20 mouse cellular contexts compared by ENCODE assay signal in the genomic region with DNA sequence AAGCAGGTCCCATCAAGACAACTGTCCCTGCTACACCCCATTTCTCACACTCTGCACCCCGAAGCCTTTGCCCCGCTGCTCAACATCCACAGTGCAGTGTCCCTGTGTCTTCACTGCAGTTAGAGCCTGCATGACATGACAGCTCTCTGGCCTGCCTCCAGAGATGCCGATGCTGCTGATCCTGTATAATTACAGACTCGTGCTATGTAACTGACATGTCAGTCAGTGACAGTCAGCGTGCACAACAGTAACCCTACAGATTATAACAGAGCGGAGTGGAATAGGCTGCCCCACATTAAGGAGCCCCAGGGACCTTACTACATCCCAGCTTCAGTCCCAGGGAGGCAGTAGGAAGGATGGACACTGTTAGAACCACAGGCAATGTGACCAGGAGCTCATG. TPM values are rescaled to one million over a fixed set of nuclear protein-coding genes. Genes with fewer than 3 reads are reported as not detected.
A peak's percentile ranks its signal among the peaks of the same experiment; 100 is the strongest.
DNase-seq lines count a peak whose midpoint lies in the region; ATAC-seq and TF ChIP-seq lines count a peak whose summit lies in the region.
"Not testable (repeated sequence)": the region's sequence is repeated elsewhere in the genome, so short reads cannot be mapped to it uniquely, and the experiment has no call there.
"Had no signal": no experiment of that assay in that cellular context is flagged by ENCODE, and none has a peak within 500 bp of the region (broad histone marks: within the 10 kb centered on the region; RNA-seq: fewer than 3 reads in every experiment).

No protein-coding gene starts in this region.

- H3K9me3 ChIP-seq in forebrain, embryonic 13.5 days (replicated peaks); forebrain, embryonic 14.5 days (replicated peaks; ENCODE audit: control insufficient read depth, low read length); forebrain, embryonic 15.5 days; forebrain, embryonic 16.5 days (ENCODE audit: control insufficient read depth, low read length); forebrain, postnatal 0 days (ENCODE audit: low read length): not testable (repeated sequence)

- H3K4me3 ChIP-seq in forebrain, embryonic 13.5 days; forebrain, embryonic 14.5 days (ENCODE audit: low read depth, low read length); forebrain, embryonic 15.5 days; forebrain, embryonic 16.5 days (replicated peaks; ENCODE audit: low read length); forebrain, postnatal 0 days (ENCODE audit: low read depth, low read length): not testable (repeated sequence)

- not testable (repeated sequence) for H3K4me2 ChIP-seq in forebrain, embryonic 13.5 days; forebrain, embryonic 14.5 days (ENCODE audit: low read length); forebrain, embryonic 15.5 days (replicated peaks); forebrain, embryonic 16.5 days (ENCODE audit: low read length); forebrain, postnatal 0 days (ENCODE audit: low read depth)

- peak; percentile 33; the same call in 1 of the 2 replicates for ATAC-seq in forebrain, embryonic 13.5 days
- ATAC-seq in forebrain, embryonic 14.5 days, result peak; percentile 46
- peak; percentile 51 for ATAC-seq in forebrain, embryonic 15.5 days (replicated peaks)
- ATAC-seq in forebrain, embryonic 16.5 days, result peak; percentile 77
- ATAC-seq in forebrain, postnatal 0 days, result peak; percentile 74

- H3K27me3 ChIP-seq in forebrain, embryonic 13.5 days; forebrain, embryonic 14.5 days (replicated peaks; ENCODE audit: control insufficient read depth, insufficient read depth, low read length); forebrain, embryonic 15.5 days; forebrain, embryonic 16.5 days (replicated peaks; ENCODE audit: control insufficient read depth, insufficient read depth, low read length); forebrain, postnatal 0 days (ENCODE audit: insufficient read depth, low read length): not testable (repeated sequence)

- 79% methylated on average over 6 of the region's 6 CpGs for WGBS in forebrain, embryonic 13.5 days
- WGBS in forebrain, embryonic 14.5 days, result 66% methylated on average over 6 of the region's 6 CpGs
- 51% methylated on average over 6 of the region's 6 CpGs for WGBS in forebrain, embryonic 15.5 days
- 51% methylated on average over 6 of the region's 6 CpGs for WGBS in forebrain, embryonic 16.5 days
- 54% methylated on average over 6 of the region's 6 CpGs for WGBS in forebrain, postnatal 0 days

- not testable (repeated sequence) for H3K36me3 ChIP-seq in forebrain, embryonic 13.5 days (ENCODE audit: poor library complexity, severe bottlenecking); forebrain, embryonic 14.5 days (ENCODE audit: control insufficient read depth, insufficient read depth, low read length); forebrain, embryonic 15.5 days; forebrain, embryonic 16.5 days (ENCODE audit: control insufficient read depth, insufficient read depth); forebrain, postnatal 0 days (ENCODE audit: insufficient read depth)

- not testable (repeated sequence) for TF ChIP-seq CTCF in forebrain, postnatal 0 days (IDR thresholded peaks at IDR 0.05; ENCODE audit: low read depth)

- H3K27ac ChIP-seq in forebrain, embryonic 13.5 days; forebrain, embryonic 14.5 days (ENCODE audit: low read depth, low read length); forebrain, embryonic 15.5 days (replicated peaks); forebrain, embryonic 16.5 days (ENCODE audit: low read length); forebrain, postnatal 0 days (ENCODE audit: low read depth, low read length): not testable (repeated sequence)

- not testable (repeated sequence) for H3K4me1 ChIP-seq in forebrain, embryonic 13.5 days; forebrain, embryonic 14.5 days (ENCODE audit: control insufficient read depth, insufficient read depth, low read length); forebrain, embryonic 15.5 days; forebrain, embryonic 16.5 days (replicated peaks; ENCODE audit: control insufficient read depth, insufficient read depth, low read length); forebrain, postnatal 0 days (ENCODE audit: insufficient read depth)

- not testable (repeated sequence) for DNase-seq in forebrain, embryonic 14.5 days (ENCODE audit: low spot score); forebrain, postnatal 0 days

- not testable (repeated sequence) for H3K9ac ChIP-seq in forebrain, embryonic 13.5 days; forebrain, embryonic 14.5 days (ENCODE audit: low read length); forebrain, embryonic 15.5 days (replicated peaks); forebrain, embryonic 16.5 days (replicated peaks; ENCODE audit: low read depth, low read length); forebrain, postnatal 0 days

RNA-seq across cellular contexts. Expression of a gene that starts 3.4 kb away (rescaled TPM):
- not detected in 2 replicates for polyA plus RNA-seq in forebrain, embryonic 13.5 days (2015; fragmentation: Nextera tagmentation; extraction: Ambion mirVana)
- polyA plus RNA-seq in forebrain, embryonic 14.5 days (2014; fragmentation: Nextera tagmentation; extraction: Ambion mirVana), result not detected in 2 replicates
- polyA plus RNA-seq in forebrain, embryonic 15.5 days (2015; fragmentation: Nextera tagmentation; extraction: Ambion mirVana), result not detected in 2 replicates
- polyA plus RNA-seq in forebrain, embryonic 16.5 days (2015; fragmentation: Nextera tagmentation; extraction: Ambion mirVana), result not detected in 2 replicates
- not detected in 2 replicates for total RNA-seq in forebrain, postnatal 0 days (2014; rRNA removed)
- polyA plus RNA-seq in forebrain, postnatal 0 days (2015; fragmentation: Nextera tagmentation; extraction: Ambion mirVana), result not detected in 2 replicates
- total RNA-seq: CH12.LX, ES-E14, MEL had no signal
- polyA plus RNA-seq: activated CD4-positive, CD25-positive, alpha-beta regulatory T cell, adult 4 months; C2C12; CD4-positive, CD25-positive, alpha-beta regulatory T cell, adult 4 months; G1E had no signal

RNA-seq across cellular contexts. Expression of a gene that starts 10.3 kb away (rescaled TPM):
- 0.15 TPM in 1 of 2 replicates, not detected in the other for polyA plus RNA-seq in forebrain, embryonic 13.5 days (2015; fragmentation: Nextera tagmentation; extraction: Ambion mirVana)
- polyA plus RNA-seq in forebrain, embryonic 14.5 days (2014; fragmentation: Nextera tagmentation; extraction: Ambion mirVana), result 0.36 and 0.42 TPM in 2 replicates
- polyA plus RNA-seq in forebrain, embryonic 15.5 days (2015; fragmentation: Nextera tagmentation; extraction: Ambion mirVana), result 0.22 and 0.28 TPM in 2 replicates
- polyA plus RNA-seq in forebrain, embryonic 16.5 days (2015; fragmentation: Nextera tagmentation; extraction: Ambion mirVana), result 0.30 and 1.1 TPM in 2 replicates
- total RNA-seq in forebrain, postnatal 0 days (2014; rRNA removed), result 1.5 and 2.7 TPM in 2 replicates
- polyA plus RNA-seq in forebrain, postnatal 0 days (2015; fragmentation: Nextera tagmentation; extraction: Ambion mirVana), result 1.8 and 1.9 TPM in 2 replicates
- total RNA-seq: CH12.LX, MEL had no signal
- polyA plus RNA-seq: activated CD4-positive, CD25-positive, alpha-beta regulatory T cell, adult 4 months; C2C12; CD4-positive, CD25-positive, alpha-beta regulatory T cell, adult 4 months; G1E had no signal

RNA-seq across cellular contexts. Expression of a gene that starts 24.6 kb away (rescaled TPM):
- polyA plus RNA-seq in forebrain, embryonic 13.5 days (2015; fragmentation: Nextera tagmentation; extraction: Ambion mirVana), result 0.68 and 1.4 TPM in 2 replicates
- 1.8 and 2.3 TPM in 2 replicates for polyA plus RNA-seq in forebrain, embryonic 14.5 days (2014; fragmentation: Nextera tagmentation; extraction: Ambion mirVana)
- 1.3 and 1.4 TPM in 2 replicates for polyA plus RNA-seq in forebrain, embryonic 15.5 days (2015; fragmentation: Nextera tagmentation; extraction: Ambion mirVana)
- polyA plus RNA-seq in forebrain, embryonic 16.5 days (2015; fragmentation: Nextera tagmentation; extraction: Ambion mirVana), result 1.5 and 1.7 TPM in 2 replicates
- total RNA-seq in forebrain, postnatal 0 days (2014; rRNA removed), result 2.2 and 2.5 TPM in 2 replicates
- polyA plus RNA-seq in forebrain, postnatal 0 days (2015; fragmentation: Nextera tagmentation; extraction: Ambion mirVana), result 2.2 and 2.8 TPM in 2 replicates

RNA-seq across cellular contexts. Expression of a gene that starts 26.8 kb away (rescaled TPM):
- polyA plus RNA-seq in forebrain, embryonic 13.5 days (2015; fragmentation: Nextera tagmentation; extraction: Ambion mirVana), result 3.8 and 5.3 TPM in 2 replicates
- polyA plus RNA-seq in forebrain, embryonic 14.5 days (2014; fragmentation: Nextera tagmentation; extraction: Ambion mirVana), result 7.5 and 9.4 TPM in 2 replicates
- polyA plus RNA-seq in forebrain, embryonic 15.5 days (2015; fragmentation: Nextera tagmentation; extraction: Ambion mirVana), result 6.6 and 6.9 TPM in 2 replicates
- polyA plus RNA-seq in forebrain, embryonic 16.5 days (2015; fragmentation: Nextera tagmentation; extraction: Ambion mirVana), result 7.7 TPM in 2 replicates
- total RNA-seq in forebrain, postnatal 0 days (2014; rRNA removed), result 8.6 and 10.8 TPM in 2 replicates
- 10.6 and 13.2 TPM in 2 replicates for polyA plus RNA-seq in forebrain, postnatal 0 days (2015; fragmentation: Nextera tagmentation; extraction: Ambion mirVana)
- polyA plus RNA-seq: Patski had no signal

RNA-seq across cellular contexts. Expression of a gene that starts 30.7 kb away (rescaled TPM):
- not detected in 2 replicates for polyA plus RNA-seq in forebrain, embryonic 13.5 days (2015; fragmentation: Nextera tagmentation; extraction: Ambion mirVana)
- polyA plus RNA-seq in forebrain, embryonic 14.5 days (2014; fragmentation: Nextera tagmentation; extraction: Ambion mirVana), result not detected in 2 replicates
- 0.13 TPM in 1 of 2 replicates, not detected in the other for polyA plus RNA-seq in forebrain, embryonic 15.5 days (2015; fragmentation: Nextera tagmentation; extraction: Ambion mirVana)
- polyA plus RNA-seq in forebrain, embryonic 16.5 days (2015; fragmentation: Nextera tagmentation; extraction: Ambion mirVana), result not detected in 2 replicates
- not detected in 2 replicates for total RNA-seq in forebrain, postnatal 0 days (2014; rRNA removed)
- not detected in 2 replicates for polyA plus RNA-seq in forebrain, postnatal 0 days (2015; fragmentation: Nextera tagmentation; extraction: Ambion mirVana)
- total RNA-seq: adrenal gland, adult 18-20 months; adrenal gland, adult 2 months; adrenal gland, adult 8-10 months; adrenal gland, postnatal 10 days; adrenal gland, postnatal 14 days; adrenal gland, postnatal 25 days; adrenal gland, postnatal 36 days; CH12.LX; ES-E14; G1E; MEL had no signal
- polyA plus RNA-seq: activated CD4-positive, CD25-positive, alpha-beta regulatory T cell, adult 4 months; adrenal gland, adult 2 months; CD4-positive, CD25-positive, alpha-beta regulatory T cell, adult 4 months; G1E had no signal
